Mouse (Mus musculus) hindbrain, embryonic 16.5 days (tissue): ENCODE results near the gene Pank1. TPM values are rescaled to one million over a fixed set of nuclear protein-coding genes. Genes with fewer than 3 reads are reported as not detected.

ENCODE experiments used
- ATAC-seq: fragments of 200-750 bp; cut with Nextera tagmentation; 2 replicates; pipeline ENCODE4 v1.8.0; 2017; ENCODE audit warnings: moderate TSS enrichment, moderate library complexity
- H3K27ac ChIP-seq: fragments of 300-500 bp; sonication (generic); 2 replicates; pipeline ENCODE4 v1.5.1; 2014; ENCODE audit warnings: low read depth, mild to moderate bottlenecking, control low read depth, low read length, moderate library complexity
- H3K27me3 ChIP-seq: fragments of 300-500 bp; sonication (generic); replicated peaks from 2 replicates; pipeline ENCODE4 v1.6.1; 2014; ENCODE audit warnings: low read length; ENCODE audit not compliant: control insufficient read depth, insufficient read depth
- H3K36me3 ChIP-seq: fragments of 300-500 bp; sonication (generic); 2 replicates; pipeline ENCODE4 v1.6.1; 2014; ENCODE audit warnings: mild to moderate bottlenecking, low read length, moderate library complexity, mixed read lengths; ENCODE audit not compliant: control insufficient read depth, insufficient read depth
- H3K4me1 ChIP-seq: fragments of 300-500 bp; sonication (generic); 2 replicates; pipeline ENCODE4 v1.6.1; 2014; ENCODE audit warnings: low read depth, low read length; ENCODE audit not compliant: control insufficient read depth, insufficient read depth
- H3K4me2 ChIP-seq: fragments of 300-500 bp; sonication (generic); 2 replicates; pipeline ENCODE4 v1.6.1; 2014; ENCODE audit warnings: mild to moderate bottlenecking, low read length, control low read depth, moderate library complexity
- H3K4me3 ChIP-seq: fragments of 300-500 bp; sonication (generic); 2 replicates; pipeline ENCODE4 v1.5.1; 2014; ENCODE audit warnings: mild to moderate bottlenecking, low read length, control low read depth, moderate library complexity
- H3K9ac ChIP-seq: fragments of 300-500 bp; sonication (generic); 2 replicates; pipeline ENCODE4 v1.6.1; 2014; ENCODE audit warnings: low read depth, mild to moderate bottlenecking, control low read depth, low read length, moderate library complexity
- H3K9me3 ChIP-seq: fragments of 300-500 bp; sonication (generic); 2 replicates; pipeline ENCODE4 v1.6.1; 2014; ENCODE audit warnings: mild to moderate bottlenecking, low read length, moderate library complexity; ENCODE audit not compliant: control insufficient read depth
- whole genome bisulfite sequencing: fragments of 180-500 bp; shearing (Covaris S2); extraction: QIAGEN DNeasy Blood & Tissue Kit; methylation state at CpG from one replicate; pipeline ENCODE4 v1.1.7; 2014; 5-methylcytosine and 5-hydroxymethylcytosine counted together
- polyA plus RNA-seq: library from polyadenylated mRNA; unstranded; fragments of >200 nt; fragmentation: Nextera tagmentation; extraction: Ambion mirVana; gene quantifications from 2 replicates; pipeline ENCODE4 v1.2.1, GENCODE M21; 2015

Gene Pank1
- polyA plus RNA-seq, 1 experiment from 2014 or later, result 8.5 TPM

DNA sequence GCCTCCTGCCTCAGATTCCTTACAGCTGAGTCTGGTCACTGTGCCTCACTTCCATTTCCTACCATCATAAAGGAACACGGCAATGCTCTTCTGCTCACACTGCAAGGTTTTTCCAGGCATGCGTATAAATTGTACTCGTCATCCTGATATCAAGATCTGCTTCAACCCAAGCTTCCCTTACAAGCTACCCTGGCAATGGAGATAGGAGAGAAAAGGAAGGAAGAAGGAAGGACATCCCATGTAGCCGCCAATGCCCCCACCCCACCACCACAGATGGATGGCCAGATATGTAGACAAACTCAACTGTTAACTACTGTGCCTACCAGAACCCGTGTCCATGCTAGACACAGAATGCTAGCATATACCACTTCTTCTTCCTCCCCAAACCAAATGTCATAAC, 34.5 kb downstream of the Pank1 start:
- Histone ChIP-seq H3K4me1 (no peaks in the 10 kb centered on the region), H3K27ac (no peak overlapping the region), H3K27me3 (no peaks in the 10 kb centered on the region), H3K36me3 (peaks cover 8% of the 10 kb centered on the region; the same call in 1 of the 2 replicates), H3K4me2 (no peak overlapping the region), H3K9ac (no peak overlapping the region), H3K9me3 (no peaks in the 10 kb centered on the region), H3K4me3 (no peak overlapping the region)
- no peak for ATAC-seq
- WGBS, result 96% methylated on average over 5 of the region's 5 CpGs

DNA sequence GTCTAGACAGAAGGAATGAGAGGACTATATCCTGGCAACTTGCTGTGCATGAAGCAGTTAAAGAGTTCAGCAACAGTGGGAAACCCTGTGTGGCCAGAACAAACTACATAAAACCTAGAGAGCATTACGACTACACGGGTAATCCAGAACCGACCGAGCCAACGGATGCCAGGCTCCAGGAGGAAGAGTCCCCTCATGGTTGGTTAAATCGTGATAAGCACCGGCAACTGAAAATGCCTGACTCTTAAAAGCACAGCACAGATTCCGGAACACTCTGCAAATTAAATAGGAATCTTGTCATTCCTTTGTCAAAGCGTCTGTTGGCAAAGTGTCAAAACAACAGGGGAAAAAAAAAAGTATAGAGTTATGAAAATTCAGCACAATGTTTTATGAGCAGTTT, 35.2 kb downstream of the Pank1 start:
- Histone ChIP-seq H3K9ac (no peak overlapping the region), H3K4me1 (no peaks in the 10 kb centered on the region), H3K4me2 (no peak overlapping the region), H3K36me3 (peaks cover 10% of the 10 kb centered on the region; the same call in 1 of the 2 replicates), H3K9me3 (no peaks in the 10 kb centered on the region), H3K27me3 (no peaks in the 10 kb centered on the region), H3K4me3 (no peak overlapping the region), H3K27ac (no peak overlapping the region)
- WGBS, result 75% methylated on average over 9 of the region's 9 CpGs
- no peak for ATAC-seq

DNA sequence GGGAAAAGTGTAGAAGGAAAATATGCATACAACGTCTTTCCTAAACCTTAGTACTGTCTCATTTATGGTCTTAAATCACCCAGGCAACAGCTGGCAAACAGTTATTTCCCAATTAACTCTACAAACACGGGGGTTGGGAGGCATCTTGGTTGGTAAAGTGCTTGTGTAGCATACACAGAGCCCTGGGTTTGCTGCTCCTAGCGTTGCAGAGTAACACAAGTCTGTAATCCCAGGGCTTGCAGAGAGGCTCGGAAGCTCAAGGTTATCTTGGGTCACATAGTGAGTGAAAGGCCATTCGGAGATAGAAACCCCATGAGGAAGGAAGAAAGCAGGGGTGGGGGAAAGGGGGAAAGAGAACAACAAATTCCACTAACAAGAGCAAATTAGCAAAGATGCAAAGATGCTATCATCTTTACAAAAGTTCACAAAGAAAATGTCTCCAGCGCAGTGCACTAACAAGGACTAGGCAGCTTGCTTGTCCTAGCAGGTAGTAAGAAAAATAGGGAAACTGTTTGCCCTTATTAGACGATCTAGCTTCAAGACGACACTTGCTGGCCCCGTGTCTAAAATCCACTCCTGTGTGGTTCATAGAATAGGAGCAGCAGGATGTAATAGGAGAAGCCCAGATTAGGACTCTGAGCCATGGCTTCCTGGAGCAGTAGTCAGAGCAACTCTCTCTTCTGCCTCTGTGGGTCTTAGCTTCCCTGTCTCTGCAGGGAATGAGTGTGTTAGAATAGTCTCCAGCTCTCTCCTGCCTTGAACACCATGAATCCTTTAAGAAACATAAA, 37.3 kb downstream of the Pank1 start:
- no peaks in the 10 kb centered on the region for H3K27me3 ChIP-seq
- H3K9ac ChIP-seq, result no peak overlapping the region
- WGBS, result 57% methylated on average over 9 of the region's 9 CpGs
- H3K36me3 ChIP-seq, result peaks cover 10% of the 10 kb centered on the region; the same call in 1 of the 2 replicates
- H3K4me2 ChIP-seq, result no peak overlapping the region
- H3K27ac ChIP-seq, result no peak overlapping the region
- no peak overlapping the region for H3K4me3 ChIP-seq
- no peaks in the 10 kb centered on the region for H3K4me1 ChIP-seq
- H3K9me3 ChIP-seq, result no peaks in the 10 kb centered on the region
- ATAC-seq, result peak; percentile 44; the same call in 1 of the 2 replicates

DNA sequence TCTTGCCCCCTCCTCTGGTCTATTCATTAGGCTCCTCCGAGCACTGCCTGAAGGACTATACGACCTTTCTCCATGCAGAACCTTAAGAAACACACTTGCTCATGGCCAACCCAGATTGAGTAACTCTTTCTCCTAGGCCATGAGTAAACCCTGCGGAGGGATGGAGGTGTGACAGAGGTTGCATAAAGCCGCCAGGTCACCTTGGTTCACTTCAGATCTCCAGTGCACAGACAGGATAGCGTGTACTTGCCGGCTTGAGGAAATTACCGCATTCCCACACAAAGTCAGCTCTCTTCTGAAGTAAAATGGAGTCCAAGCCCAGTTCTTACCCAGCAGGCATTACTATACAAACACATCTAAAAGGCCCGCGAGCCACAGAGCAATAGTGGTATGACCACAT, 40.6 kb downstream of the Pank1 start:
- Histone ChIP-seq H3K9ac (no peak overlapping the region), H3K27me3 (no peaks in the 10 kb centered on the region), H3K4me2 (no peak overlapping the region), H3K4me3 (no peak overlapping the region), H3K36me3 (peaks cover 10% of the 10 kb centered on the region; the same call in 1 of the 2 replicates), H3K9me3 (no peaks in the 10 kb centered on the region), H3K27ac (no peak overlapping the region), H3K4me1 (no peaks in the 10 kb centered on the region)
- 95% methylated on average over 9 of the region's 9 CpGs for WGBS
- no peak for ATAC-seq

DNA sequence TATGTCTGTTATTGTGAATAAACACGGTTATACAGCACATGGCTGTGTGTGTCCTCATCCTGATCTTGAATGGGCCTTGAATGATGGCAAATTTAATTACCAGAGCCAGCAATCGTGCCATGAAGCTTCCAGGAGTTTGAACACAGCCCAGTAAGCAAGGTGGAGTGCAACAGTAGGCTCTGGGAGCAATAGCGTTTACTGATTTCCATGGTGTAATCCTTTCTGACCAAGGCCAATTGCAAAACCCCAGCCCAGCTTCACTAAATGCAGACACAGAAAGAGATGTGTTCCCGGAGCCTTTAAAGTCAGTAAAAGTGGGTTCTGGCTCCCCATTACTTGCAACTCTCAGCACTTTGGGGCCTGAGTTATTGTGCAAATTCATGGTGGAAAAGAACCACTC, 47.6 kb downstream of the Pank1 start:
- Histone ChIP-seq H3K4me1 (no peaks in the 10 kb centered on the region), H3K27ac (no peak overlapping the region), H3K27me3 (no peaks in the 10 kb centered on the region), H3K4me3 (no peak overlapping the region), H3K36me3 (no peaks in the 10 kb centered on the region), H3K9ac (no peak overlapping the region), H3K4me2 (no peak overlapping the region), H3K9me3 (no peaks in the 10 kb centered on the region)
- 94% methylated on average over 4 of the region's 4 CpGs for WGBS
- no peak for ATAC-seq

DNA sequence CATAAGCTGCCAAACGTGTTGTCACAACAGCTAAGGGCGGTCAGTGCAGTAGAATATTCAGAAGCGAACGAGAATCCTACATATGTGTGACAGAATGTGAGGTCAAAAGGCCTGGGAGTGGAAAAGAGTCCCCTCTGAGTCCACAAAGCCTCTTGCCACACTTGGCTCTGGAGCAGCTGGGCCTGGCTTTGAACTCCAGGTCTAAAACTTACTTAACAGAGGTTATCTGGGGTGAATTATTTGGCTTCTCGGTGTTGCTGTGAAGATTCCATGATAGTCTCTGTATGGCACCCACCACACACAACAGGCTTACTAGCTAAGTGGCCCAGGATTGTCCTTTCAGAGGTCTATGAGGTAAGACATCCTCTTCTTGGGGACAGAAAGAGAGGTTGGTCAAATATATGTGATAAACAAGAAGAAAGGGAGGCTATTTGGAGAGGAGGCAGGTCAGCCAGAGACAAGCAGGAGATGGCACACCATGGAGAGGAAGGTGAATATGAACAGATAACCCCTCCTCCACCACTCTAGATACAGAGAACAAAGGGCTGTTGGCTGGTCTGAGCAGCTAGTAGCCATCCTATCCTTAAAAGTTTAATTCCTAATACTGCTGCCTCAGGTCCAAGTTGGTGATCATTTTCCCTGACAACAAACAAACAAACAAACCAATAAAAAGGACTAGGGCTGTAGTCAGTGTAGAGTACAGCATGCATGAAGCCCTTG, 51.2 kb downstream of the Pank1 start:
- ATAC-seq, result no peak
- H3K4me3 ChIP-seq, result no peak overlapping the region
- no peaks in the 10 kb centered on the region for H3K27me3 ChIP-seq
- no peak overlapping the region for H3K27ac ChIP-seq
- no peaks in the 10 kb centered on the region for H3K9me3 ChIP-seq
- H3K4me1 ChIP-seq, result no peaks in the 10 kb centered on the region
- no peak overlapping the region for H3K9ac ChIP-seq
- 87% methylated on average over 5 of the region's 5 CpGs for WGBS
- H3K4me2 ChIP-seq, result no peak overlapping the region
- H3K36me3 ChIP-seq, result no peaks in the 10 kb centered on the region; the same call in 1 of the 2 replicates

DNA sequence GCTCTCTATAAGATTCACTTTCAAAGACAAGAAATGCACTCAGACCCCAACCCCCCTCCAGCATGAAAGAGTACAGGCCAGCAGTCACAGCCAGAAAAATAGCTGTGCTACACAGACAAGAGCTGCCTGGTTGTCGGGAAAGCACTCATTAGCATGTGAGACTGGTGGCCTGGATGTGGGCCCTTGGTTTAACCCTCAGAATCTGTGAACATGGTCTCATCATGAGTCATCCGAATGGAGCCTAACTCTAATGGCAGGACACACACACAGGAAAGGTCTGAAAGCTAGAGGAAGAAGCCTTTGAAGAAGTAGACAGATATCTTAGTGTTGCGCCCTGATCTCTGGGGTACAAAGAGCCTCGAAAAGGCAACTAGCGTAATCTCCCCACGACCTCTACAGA, 51.8 kb downstream of the Pank1 start:
- H3K4me2 ChIP-seq, result no peak overlapping the region
- 81% methylated on average over 6 of the region's 6 CpGs for WGBS
- H3K4me1 ChIP-seq, result no peaks in the 10 kb centered on the region
- no peak overlapping the region for H3K4me3 ChIP-seq
- no peaks in the 10 kb centered on the region for H3K27me3 ChIP-seq
- ATAC-seq, result no peak
- no peaks in the 10 kb centered on the region for H3K9me3 ChIP-seq
- H3K36me3 ChIP-seq, result no peaks in the 10 kb centered on the region; the same call in 1 of the 2 replicates
- H3K9ac ChIP-seq, result no peak overlapping the region
- H3K27ac ChIP-seq, result no peak overlapping the region

DNA sequence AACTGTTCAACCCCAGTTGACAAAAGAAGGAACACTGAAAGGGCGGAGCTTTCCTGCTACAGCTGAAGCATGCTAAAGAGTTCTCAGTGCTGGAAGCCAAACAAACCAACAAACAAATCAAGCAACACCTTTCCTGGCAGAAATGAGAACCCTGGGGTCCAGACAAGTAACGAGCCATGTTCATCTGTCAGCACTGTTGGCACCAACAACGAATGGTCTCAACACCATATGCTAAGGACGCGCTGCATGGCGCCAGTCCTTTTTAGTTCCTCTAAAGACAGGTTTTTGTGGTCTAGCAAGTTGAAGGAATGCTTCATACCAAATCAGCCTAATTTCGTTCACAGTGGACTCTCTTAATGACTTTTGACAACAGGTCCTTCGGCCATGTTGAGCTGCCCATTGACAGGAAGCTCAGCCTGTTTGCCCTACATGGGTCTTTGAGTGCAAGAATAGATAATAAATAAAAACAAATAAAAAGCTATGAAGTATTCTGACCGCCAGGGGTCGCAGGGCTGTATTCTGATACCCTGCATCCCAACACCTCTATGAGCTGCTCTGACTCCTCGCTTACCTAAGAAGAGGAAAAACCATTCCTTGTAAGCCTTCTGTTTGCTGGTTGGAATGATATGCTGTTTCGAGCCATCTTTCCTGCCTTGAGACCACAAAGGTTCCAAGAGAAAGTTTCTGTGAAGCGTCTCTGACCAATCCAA, 53.2 kb downstream of the Pank1 start:
- Histone ChIP-seq H3K4me3 (no peak overlapping the region), H3K27ac (no peak overlapping the region), H3K9ac (no peak overlapping the region), H3K27me3 (no peaks in the 10 kb centered on the region), H3K9me3 (no peaks in the 10 kb centered on the region), H3K4me1 (no peaks in the 10 kb centered on the region), H3K4me2 (no peak overlapping the region), H3K36me3 (no peaks in the 10 kb centered on the region; the same call in 1 of the 2 replicates)
- ATAC-seq, result peak; percentile 53; the same call in 1 of the 2 replicates
- WGBS, result 72% methylated on average over 13 of the region's 13 CpGs
